Mouse (Mus musculus): ENCODE measurements at regions not wholly inside any gene's neighbourhood (a gene's known extent, or its start where the extent isn't known, plus 50 kb on each side); places are given as distances from the start of the nearest gene placed in this dataset.

GRCm38 (mm10) chr3:31443894-31444293, 133.7 kb upstream of the Slc7a14 start:
- Histone ChIP-seq H3K4me3 (no peak overlapping the region), H3K36me3 (no peaks in the 10 kb centered on the region), H3K27me3 (ENCODE audit: low read depth, poor library complexity, severe bottlenecking) (no peaks in the 10 kb centered on the region), H3K27ac (no peak overlapping the region), H3K9me3 (replicated peaks) (no peaks in the 10 kb centered on the region), H3K4me1 (no peaks in the 10 kb centered on the region)
- WGBS, result 92% methylated on average over 5 of the region's 5 CpGs
- DNase-seq (ENCODE audit: low spot score), result no peak

DNA sequence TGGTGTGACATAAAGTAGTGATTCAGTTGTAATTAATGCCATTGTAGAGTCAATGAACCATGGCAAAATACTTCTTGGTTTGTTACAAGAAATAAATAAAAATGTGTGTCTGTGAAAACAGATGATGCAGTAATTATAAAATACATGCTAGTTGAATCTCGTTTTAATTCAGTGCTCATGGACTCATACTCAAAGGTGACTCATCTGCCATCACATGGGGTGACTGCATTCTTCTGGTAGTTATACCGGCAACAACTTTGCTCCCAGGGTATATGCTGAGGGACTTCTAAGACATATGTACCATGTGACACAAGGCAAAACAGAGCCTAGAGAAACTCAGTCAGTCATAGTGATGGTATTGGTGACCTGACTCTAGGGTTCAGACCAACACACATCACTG, 130.1 kb upstream of the Slc7a14 start:
- Histone ChIP-seq H3K9me3 (replicated peaks) (no peaks in the 10 kb centered on the region), H3K27ac (no peak overlapping the region), H3K4me1 (peaks cover 7% of the 10 kb centered on the region), H3K27me3 (ENCODE audit: low read depth, poor library complexity, severe bottlenecking) (no peaks in the 10 kb centered on the region), H3K36me3 (no peaks in the 10 kb centered on the region), H3K4me3 (no peak overlapping the region)
- 88% methylated on average over 2 of the region's 2 CpGs for WGBS
- no peak for DNase-seq (ENCODE audit: low spot score)

- H3K27ac ChIP-seq, result no peak overlapping the region
- WGBS, result 84% methylated on average over 3 of the region's 3 CpGs
- H3K36me3 ChIP-seq, result no peaks in the 10 kb centered on the region
- DNase-seq (ENCODE audit: low spot score), result no peak
- no peaks in the 10 kb centered on the region for H3K9me3 ChIP-seq (replicated peaks)
- H3K4me1 ChIP-seq, result peaks cover 10% of the 10 kb centered on the region
- no peak overlapping the region for H3K4me3 ChIP-seq
- H3K27me3 ChIP-seq (ENCODE audit: low read depth, poor library complexity, severe bottlenecking), result no peaks in the 10 kb centered on the region
Observed at GRCm38 (mm10) chr3:31437970-31438369, 127.8 kb upstream of the Slc7a14 start.

DNA sequence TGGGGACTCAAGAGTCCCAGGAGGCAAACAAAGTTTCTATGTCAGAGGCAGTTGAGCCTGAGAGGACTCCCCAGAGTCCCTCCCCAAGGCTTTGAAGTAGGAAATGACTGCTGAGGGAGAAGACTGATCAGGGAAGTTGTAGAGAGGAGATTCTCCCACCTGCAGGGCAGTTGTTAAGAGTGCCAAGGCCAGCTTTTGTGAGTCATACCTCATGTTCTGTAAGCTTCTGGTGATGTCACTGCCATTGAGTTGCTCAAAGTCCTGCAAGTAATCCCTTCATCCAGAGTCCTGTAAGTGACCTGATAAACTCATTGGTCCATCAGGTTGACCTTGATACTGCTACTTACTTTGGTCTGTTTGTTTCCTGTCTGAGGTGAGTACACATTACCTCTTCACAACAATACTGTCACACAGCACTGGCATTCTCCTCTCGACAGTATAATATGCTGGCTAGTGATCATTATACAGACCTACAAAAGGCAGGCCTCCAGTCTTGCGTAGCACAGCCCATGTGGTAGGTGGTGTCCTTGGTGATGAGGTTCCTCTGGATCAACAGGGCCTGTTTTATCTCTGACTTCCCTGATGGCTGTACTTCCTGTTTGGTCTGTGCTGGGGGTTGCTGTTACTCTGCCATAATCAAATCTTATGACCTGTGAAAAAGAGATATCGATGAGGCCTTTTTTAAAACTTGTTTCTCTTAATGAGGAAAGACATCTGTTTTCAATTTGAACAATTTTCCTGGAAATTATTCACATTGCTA, 125.2 kb upstream of the Slc7a14 start:
- H3K27ac ChIP-seq, result 0 out of 2 replicates have a peak overlapping the region, but pooled peaks have one; percentile 5
- 66% methylated on average over 3 of the region's 3 CpGs for WGBS
- peak; percentile 7 for DNase-seq (ENCODE audit: low spot score)
- H3K4me1 ChIP-seq, result peaks cover 10% of the 10 kb centered on the region
- no peaks in the 10 kb centered on the region for H3K36me3 ChIP-seq
- H3K4me3 ChIP-seq, result no peak overlapping the region
- H3K9me3 ChIP-seq (replicated peaks), result no peaks in the 10 kb centered on the region
- no peaks in the 10 kb centered on the region for H3K27me3 ChIP-seq (ENCODE audit: low read depth, poor library complexity, severe bottlenecking)

- no peak for DNase-seq (ENCODE audit: low spot score)
- 84% methylated on average over 9 of the region's 9 CpGs for WGBS
- H3K36me3 ChIP-seq, result no peaks in the 10 kb centered on the region
- H3K9me3 ChIP-seq (replicated peaks), result no peaks in the 10 kb centered on the region
- no peak overlapping the region for H3K4me3 ChIP-seq
- H3K27ac ChIP-seq, result no peak overlapping the region
- peaks cover 10% of the 10 kb centered on the region for H3K4me1 ChIP-seq
- H3K27me3 ChIP-seq (ENCODE audit: low read depth, poor library complexity, severe bottlenecking), result no peaks in the 10 kb centered on the region
Observed at GRCm38 (mm10) chr3:31433201-31433600, 123.0 kb upstream of the Slc7a14 start.

- no peak overlapping the region for H3K4me3 ChIP-seq
- peak; percentile 15 for DNase-seq (ENCODE audit: low spot score)
- 0 out of 2 replicates have a peak, but pooled peaks cover 5% of the 10 kb centered on the region for H3K4me1 ChIP-seq
- no peaks in the 10 kb centered on the region for H3K27me3 ChIP-seq (ENCODE audit: low read depth, poor library complexity, severe bottlenecking)
- H3K9me3 ChIP-seq (replicated peaks), result no peaks in the 10 kb centered on the region
- H3K27ac ChIP-seq, result no peak overlapping the region
- WGBS, result 92% methylated on average over 14 of the region's 14 CpGs
- H3K36me3 ChIP-seq, result no peaks in the 10 kb centered on the region
Observed at GRCm38 (mm10) chr3:31423517-31423916, 113.3 kb upstream of the Slc7a14 start.

DNA sequence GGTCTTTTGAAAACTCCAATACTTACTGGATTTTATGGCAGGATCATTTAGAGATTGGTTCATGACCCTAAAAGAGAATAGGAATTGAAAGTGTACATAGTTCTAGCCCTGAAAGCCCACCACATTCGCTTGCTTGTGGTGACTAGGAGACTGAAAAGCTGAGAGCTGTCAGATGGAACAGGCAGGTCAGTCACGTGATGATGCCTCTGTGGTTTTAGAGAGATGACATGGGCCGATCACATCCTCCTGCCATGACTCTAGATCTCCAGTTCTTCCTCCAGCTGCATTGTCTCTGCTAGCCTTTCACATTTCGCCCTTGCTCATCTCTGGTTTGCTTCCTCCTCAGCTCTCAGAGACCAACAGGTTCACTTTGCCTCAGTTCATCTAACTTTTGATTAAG, 98.6 kb upstream of the Slc7a14 start:
- no peak overlapping the region for H3K4me3 ChIP-seq
- DNase-seq (ENCODE audit: low spot score), result no peak
- H3K27ac ChIP-seq, result no peak overlapping the region
- WGBS, result 86% methylated on average over 4 of the region's 4 CpGs
- no peaks in the 10 kb centered on the region for H3K4me1 ChIP-seq
- H3K27me3 ChIP-seq (ENCODE audit: low read depth, poor library complexity, severe bottlenecking), result no peaks in the 10 kb centered on the region
- H3K9me3 ChIP-seq (replicated peaks), result no peaks in the 10 kb centered on the region
- H3K36me3 ChIP-seq, result no peaks in the 10 kb centered on the region

DNA sequence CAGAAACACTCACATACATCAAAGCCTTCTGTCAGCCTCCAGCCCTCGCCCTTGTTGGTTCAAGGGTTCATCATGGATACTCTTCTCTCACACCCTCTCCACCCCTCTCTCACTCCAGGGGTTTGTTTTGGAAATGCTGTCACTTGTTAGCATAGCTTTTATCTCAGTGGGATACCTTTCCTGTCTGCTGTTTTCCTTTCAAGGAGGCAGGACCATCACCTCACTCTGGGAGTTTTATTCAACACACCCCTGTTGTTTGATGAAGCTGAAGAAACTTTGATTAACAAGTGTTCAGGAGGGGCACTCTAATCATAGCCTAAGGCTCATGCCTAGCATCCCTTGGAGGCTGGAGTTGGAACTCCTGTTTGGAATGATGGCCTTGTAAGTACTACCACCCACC, 95.7 kb upstream of the Slc7a14 start:
- Histone ChIP-seq H3K36me3 (no peaks in the 10 kb centered on the region), H3K4me3 (no peak overlapping the region), H3K9me3 (replicated peaks) (no peaks in the 10 kb centered on the region), H3K4me1 (no peaks in the 10 kb centered on the region), H3K27ac (no peak overlapping the region), H3K27me3 (ENCODE audit: low read depth, poor library complexity, severe bottlenecking) (no peaks in the 10 kb centered on the region)
- WGBS, result 21% methylated on average over 1 of the region's 1 CpGs
- DNase-seq (ENCODE audit: low spot score), result no peak

- WGBS, result 90% methylated on average over 2 of the region's 2 CpGs
- DNase-seq (ENCODE audit: low spot score), result no peak
- H3K4me1 ChIP-seq, result no peaks in the 10 kb centered on the region
- no peak overlapping the region for H3K4me3 ChIP-seq
- H3K27ac ChIP-seq, result no peak overlapping the region
- no peaks in the 10 kb centered on the region for H3K9me3 ChIP-seq (replicated peaks)
- no peaks in the 10 kb centered on the region for H3K36me3 ChIP-seq
- no peaks in the 10 kb centered on the region for H3K27me3 ChIP-seq (ENCODE audit: low read depth, poor library complexity, severe bottlenecking)
Observed at GRCm38 (mm10) chr3:31399136-31399535, 89.0 kb upstream of the Slc7a14 start.

DNA sequence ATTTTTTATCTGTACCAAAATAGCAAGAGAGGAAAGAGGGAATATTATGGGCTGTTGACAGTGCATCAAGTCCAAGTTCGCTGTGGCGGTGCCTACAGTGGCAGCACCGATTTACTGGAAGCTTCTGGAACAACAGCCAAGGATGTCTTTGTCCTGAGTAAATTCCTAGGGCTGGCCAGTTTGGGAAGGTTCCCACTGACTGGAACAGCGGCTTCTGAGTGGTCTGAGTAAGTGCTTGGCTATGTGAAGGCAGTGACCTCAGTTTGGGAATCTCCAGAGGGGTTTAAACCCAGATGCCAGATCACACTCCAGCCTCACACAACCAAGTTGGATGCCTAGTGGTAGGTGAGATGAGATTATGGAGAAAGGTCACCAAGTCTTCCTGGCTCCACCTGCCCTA, 84.4 kb upstream of the Slc7a14 start:
- DNase-seq (ENCODE audit: low spot score), result no peak
- H3K4me1 ChIP-seq, result no peaks in the 10 kb centered on the region
- no peaks in the 10 kb centered on the region for H3K27me3 ChIP-seq (ENCODE audit: low read depth, poor library complexity, severe bottlenecking)
- 93% methylated on average over 4 of the region's 4 CpGs for whole genome bisulfite sequencing
- H3K36me3 ChIP-seq, result no peaks in the 10 kb centered on the region
- no peak overlapping the region for H3K27ac ChIP-seq
- no peaks in the 10 kb centered on the region for H3K9me3 ChIP-seq (replicated peaks)
- H3K4me3 ChIP-seq, result no peak overlapping the region

GRCm38 (mm10) chr3:31389955-31390354, 79.8 kb upstream of the Slc7a14 start:
- H3K36me3 ChIP-seq, result no peaks in the 10 kb centered on the region
- DNase-seq (ENCODE audit: low spot score), result no peak
- H3K4me3 ChIP-seq, result no peak overlapping the region
- no peaks in the 10 kb centered on the region for H3K9me3 ChIP-seq (replicated peaks)
- H3K27me3 ChIP-seq (ENCODE audit: low read depth, poor library complexity, severe bottlenecking), result no peaks in the 10 kb centered on the region
- 75% methylated on average over 2 of the region's 2 CpGs for WGBS
- H3K27ac ChIP-seq, result no peak overlapping the region
- H3K4me1 ChIP-seq, result no peaks in the 10 kb centered on the region

- Histone ChIP-seq H3K9me3 (replicated peaks) (no peaks in the 10 kb centered on the region), H3K27me3 (ENCODE audit: low read depth, poor library complexity, severe bottlenecking) (no peaks in the 10 kb centered on the region), H3K36me3 (no peaks in the 10 kb centered on the region), H3K4me3 (no peak overlapping the region), H3K4me1 (no peaks in the 10 kb centered on the region), H3K27ac (no peak overlapping the region)
- WGBS, result 83% methylated on average over 3 of the region's 3 CpGs
- no peak for DNase-seq (ENCODE audit: low spot score)
Observed at GRCm38 (mm10) chr3:31375678-31376077, 65.5 kb upstream of the Slc7a14 start.

DNA sequence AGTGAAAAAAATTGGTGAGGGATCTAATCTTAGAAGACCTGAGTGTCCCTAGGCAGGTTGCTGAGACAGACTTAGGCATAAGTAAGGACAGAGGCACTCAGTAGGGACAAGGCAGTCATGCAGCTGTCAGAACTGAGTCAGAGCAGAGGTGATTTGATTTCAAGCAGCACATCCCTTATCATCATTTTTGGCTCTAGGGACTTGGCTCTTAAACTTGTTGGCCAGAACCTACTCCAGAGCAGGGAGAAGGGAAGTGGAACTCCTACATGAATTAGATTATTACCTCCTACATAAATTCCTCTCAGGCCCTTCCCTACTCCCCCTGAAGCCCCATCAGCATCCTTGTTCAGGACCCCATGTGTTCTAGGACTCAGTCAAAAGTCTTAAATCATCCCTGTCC, 63.9 kb upstream of the Slc7a14 start:
- no peak for DNase-seq (ENCODE audit: low spot score)
- H3K4me3 ChIP-seq, result no peak overlapping the region
- H3K36me3 ChIP-seq, result no peaks in the 10 kb centered on the region
- no peaks in the 10 kb centered on the region for H3K9me3 ChIP-seq (replicated peaks)
- no peaks in the 10 kb centered on the region for H3K27me3 ChIP-seq (ENCODE audit: low read depth, poor library complexity, severe bottlenecking)
- H3K4me1 ChIP-seq, result no peaks in the 10 kb centered on the region
- no peak overlapping the region for H3K27ac ChIP-seq

DNA sequence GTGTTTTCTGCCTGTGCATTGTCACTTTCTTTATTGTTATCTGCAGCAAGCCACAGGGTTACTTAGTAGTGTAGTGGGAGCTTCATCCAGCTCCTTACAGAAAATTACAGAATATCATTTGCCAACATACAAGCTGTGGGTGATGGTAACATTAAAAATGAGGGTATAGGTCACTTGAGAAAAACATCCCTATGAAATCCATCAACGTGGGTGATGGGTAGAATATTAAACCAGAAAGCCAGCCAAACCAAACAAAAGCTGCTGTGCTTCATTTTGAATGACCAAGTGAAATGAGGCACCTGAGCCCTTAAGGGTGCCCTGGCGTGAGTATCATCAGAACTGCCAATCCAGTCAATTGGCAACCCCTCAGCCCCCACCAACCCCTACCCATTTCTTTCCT, 58.1 kb upstream of the Slc7a14 start:
- Histone ChIP-seq H3K9me3 (replicated peaks) (no peaks in the 10 kb centered on the region), H3K27me3 (ENCODE audit: low read depth, poor library complexity, severe bottlenecking) (no peaks in the 10 kb centered on the region), H3K36me3 (no peaks in the 10 kb centered on the region), H3K4me1 (no peaks in the 10 kb centered on the region), H3K27ac (no peak overlapping the region), H3K4me3 (no peak overlapping the region)
- 92% methylated on average over 2 of the region's 2 CpGs for WGBS
- no peak for DNase-seq (ENCODE audit: low spot score)
